Mouse (Mus musculus) granulocyte monocyte progenitor cell, adult 5-6 weeks (primary cell): ENCODE results near the gene Alox15. TPM values are rescaled to one million over a fixed set of nuclear protein-coding genes. Genes with fewer than 3 reads are reported as not detected.

Experiments used
- ATAC-seq: replicated peaks from 2 replicates; pipeline ENCODE4 v1.8.0; 2016; ENCODE audit warnings: mild to moderate bottlenecking, moderate TSS enrichment, inconsistent platforms; ENCODE audit not compliant: poor library complexity, severe bottlenecking
- total RNA-seq, 2 experiments: library from RNA; stranded (forward) in 1 of 2; stranded (reverse) in 1 of 2; fragments of 200-712, 200-1000 nt in 1 of 2; fragments of >200 nt in 1 of 2; fragmentation: Nextera tagmentation in 1 of 2; gene quantifications; 2 replicates each; pipeline ENCODE4 v1.2.3; 2014 to 2017

Gene Alox15
- total RNA-seq, 2 experiments from 2014 or later, result 0.62 TPM; not detected in 1

- peak; percentile 40 for ATAC-seq
Observed at GRCm38 (mm10) chr11:70313833-70314232, 38.0 kb downstream of the Alox15 start.

- ATAC-seq, result no peak
Observed at GRCm38 (mm10) chr11:70309341-70309740, 42.5 kb downstream of the Alox15 start.

- ATAC-seq, result no peak
Observed at GRCm38 (mm10) chr11:70308296-70308695, 43.5 kb downstream of the Alox15 start.

- ATAC-seq, result peak; percentile 85
Observed at GRCm38 (mm10) chr11:70306159-70306558, 45.7 kb downstream of the Alox15 start.

DNA sequence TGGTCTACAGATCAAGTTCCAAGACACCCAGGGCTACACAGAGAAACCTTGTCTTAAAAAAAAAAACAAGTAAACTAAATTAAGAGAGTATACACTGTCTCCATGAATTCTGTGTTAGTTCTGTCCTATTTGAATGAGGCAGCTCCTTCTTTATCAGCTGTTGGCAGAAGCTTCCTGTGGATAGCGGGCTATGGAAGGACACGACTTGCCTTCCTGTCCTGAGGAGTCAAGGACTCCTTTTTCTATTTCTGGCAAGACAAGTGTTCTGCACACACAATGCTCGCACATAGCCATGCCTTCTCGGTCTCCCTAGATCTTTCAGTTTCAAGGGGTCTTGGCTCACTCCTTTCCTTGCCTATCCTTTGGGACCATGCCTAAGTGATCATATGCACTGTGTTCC lies 49.5 kb downstream of the Alox15 start:
- no peak for ATAC-seq

DNA sequence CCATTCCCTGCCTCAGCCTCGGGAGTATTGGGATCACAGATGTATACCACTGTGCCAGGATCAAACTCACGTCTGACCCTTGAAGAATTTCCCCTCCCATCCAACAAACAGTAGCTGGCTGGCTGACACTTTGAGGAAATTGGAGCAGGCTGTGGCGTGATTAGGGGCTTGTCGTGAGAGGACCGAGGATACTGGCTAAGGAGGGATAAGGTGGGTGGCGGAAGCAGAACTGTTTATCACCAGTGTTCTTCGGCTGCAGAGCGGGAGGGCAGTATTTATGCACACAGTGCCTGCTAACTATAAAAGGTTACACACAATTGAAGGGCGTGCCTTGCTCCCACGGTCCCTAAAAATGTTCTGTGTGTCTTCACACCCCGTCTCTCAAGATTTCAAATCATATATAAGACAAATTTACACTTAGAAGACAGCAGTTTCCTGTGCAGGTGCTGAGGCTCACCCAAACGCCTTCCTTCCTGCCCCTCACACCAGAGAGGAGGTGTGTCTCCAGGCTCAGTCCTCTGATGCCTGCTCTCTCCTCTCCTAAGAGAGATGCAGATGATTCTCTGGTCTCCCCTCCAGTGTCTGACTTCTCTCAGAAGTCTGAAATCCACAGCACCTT lies 53.9 kb downstream of the Alox15 start:
- 0 out of 2 replicates have a peak, but pooled peaks have one; percentile 14 for ATAC-seq

DNA sequence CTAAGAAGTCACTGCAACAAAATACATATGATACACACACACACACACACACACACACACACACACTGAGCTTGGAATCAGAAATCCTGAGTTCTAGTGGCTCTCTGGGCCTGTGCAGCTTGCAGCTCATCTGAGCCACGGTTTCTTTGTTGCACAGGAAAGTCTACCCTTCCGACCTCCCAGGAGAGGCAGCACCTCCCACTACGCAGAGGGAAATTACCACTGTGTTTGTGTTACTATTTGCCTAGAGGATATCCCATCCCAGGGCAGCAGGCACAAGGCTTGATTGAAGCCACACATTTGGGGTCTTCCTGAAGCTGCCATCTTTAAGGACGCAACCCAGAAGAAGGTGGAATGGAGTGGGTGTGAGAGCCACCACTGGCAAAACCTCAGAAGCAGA lies 54.4 kb downstream of the Alox15 start:
- 0 out of 2 replicates have a peak, but pooled peaks have one; percentile 2 for ATAC-seq

Other genes starting within 250 kb of the Alox15 start
- 11.3 and 13.2 TPM in 2 replicates for gene Mgl2, start 221.7 kb downstream of the Alox15 start, total RNA-seq (2014; fragmentation: Nextera tagmentation)
- 36.5 and 37.9 TPM in 2 replicates for gene Mgl2, start 221.7 kb downstream of the Alox15 start, total RNA-seq (2017)
- gene Clec10a, start 195.8 kb downstream of the Alox15 start, total RNA-seq (2014; fragmentation: Nextera tagmentation), result 6.9 and 11.3 TPM in 2 replicates
- gene Clec10a, start 195.8 kb downstream of the Alox15 start, total RNA-seq (2017), result 9.8 and 13.9 TPM in 2 replicates
- gene Slc16a11, start 139.3 kb downstream of the Alox15 start, total RNA-seq (2014; fragmentation: Nextera tagmentation), result not detected in 2 replicates
- not detected in 2 replicates for gene Slc16a11, start 139.3 kb downstream of the Alox15 start, total RNA-seq (2017)
- gene Slc16a13, start 131.0 kb downstream of the Alox15 start, total RNA-seq (2014; fragmentation: Nextera tagmentation), result 7.1 and 7.9 TPM in 2 replicates
- gene Slc16a13, start 131.0 kb downstream of the Alox15 start, total RNA-seq (2017), result 9.8 TPM in 2 replicates
- gene Bcl6b, start 122.2 kb downstream of the Alox15 start, total RNA-seq (2014; fragmentation: Nextera tagmentation), result not detected in 2 replicates
- gene Bcl6b, start 122.2 kb downstream of the Alox15 start, total RNA-seq (2017), result 0.13 TPM in 1 of 2 replicates, not detected in the other
- gene 0610010K14Rik, start 114.1 kb downstream of the Alox15 start, total RNA-seq (2014; fragmentation: Nextera tagmentation), result 78.5 and 112 TPM in 2 replicates
- gene 0610010K14Rik, start 114.1 kb downstream of the Alox15 start, total RNA-seq (2017), result 36.9 and 44.2 TPM in 2 replicates
- 4.7 and 4.8 TPM in 2 replicates for gene Gm21988, start 112.2 kb downstream of the Alox15 start, total RNA-seq (2014; fragmentation: Nextera tagmentation)
- 0.57 TPM in 1 of 2 replicates, not detected in the other for gene Gm21988, start 112.2 kb downstream of the Alox15 start, total RNA-seq (2017)
- 116 and 161 TPM in 2 replicates for gene Rnasek, start 112.2 kb downstream of the Alox15 start, total RNA-seq (2014; fragmentation: Nextera tagmentation)
- gene Rnasek, start 112.2 kb downstream of the Alox15 start, total RNA-seq (2017), result 31.2 and 31.3 TPM in 2 replicates
- gene Alox12, start 96.7 kb downstream of the Alox15 start, total RNA-seq (2014; fragmentation: Nextera tagmentation), result not detected in 2 replicates
- not detected in 2 replicates for gene Alox12, start 96.7 kb downstream of the Alox15 start, total RNA-seq (2017)
- not detected in 2 replicates for gene Alox12e, start 29.4 kb downstream of the Alox15 start, total RNA-seq (2014; fragmentation: Nextera tagmentation)
- gene Alox12e, start 29.4 kb downstream of the Alox15 start, total RNA-seq (2017), result not detected in 2 replicates
- gene Pelp1, start 58.0 kb upstream of the Alox15 start, total RNA-seq (2014; fragmentation: Nextera tagmentation), result 31.6 and 33.0 TPM in 2 replicates
- 9.9 and 12.7 TPM in 2 replicates for gene Pelp1, start 58.0 kb upstream of the Alox15 start, total RNA-seq (2017)
- 63.2 and 69.8 TPM in 2 replicates for gene Arrb2, start 80.6 kb upstream of the Alox15 start, total RNA-seq (2014; fragmentation: Nextera tagmentation)
- 41.1 and 74.9 TPM in 2 replicates for gene Arrb2, start 80.6 kb upstream of the Alox15 start, total RNA-seq (2017)
- 19.7 and 28.5 TPM in 2 replicates for gene Med11, start 99.9 kb upstream of the Alox15 start, total RNA-seq (2014; fragmentation: Nextera tagmentation)
- 31.5 and 35.8 TPM in 2 replicates for gene Med11, start 99.9 kb upstream of the Alox15 start, total RNA-seq (2017)
- gene Zmynd15, start 107.4 kb upstream of the Alox15 start, total RNA-seq (2014; fragmentation: Nextera tagmentation), result not detected in 2 replicates
- gene Zmynd15, start 107.4 kb upstream of the Alox15 start, total RNA-seq (2017), result not detected in 2 replicates
- not detected in 2 replicates for gene Cxcl16, start 108.0 kb upstream of the Alox15 start, total RNA-seq (2014; fragmentation: Nextera tagmentation)
- 0.22 TPM in 1 of 2 replicates, not detected in the other for gene Cxcl16, start 108.0 kb upstream of the Alox15 start, total RNA-seq (2017)
- gene Tm4sf5, start 153.2 kb upstream of the Alox15 start, total RNA-seq (2014; fragmentation: Nextera tagmentation), result not detected in 2 replicates
- gene Tm4sf5, start 153.2 kb upstream of the Alox15 start, total RNA-seq (2017), result not detected in 2 replicates
- not detected in 2 replicates for gene Vmo1, start 162.6 kb upstream of the Alox15 start, total RNA-seq (2014; fragmentation: Nextera tagmentation)
- not detected in 2 replicates for gene Vmo1, start 162.6 kb upstream of the Alox15 start, total RNA-seq (2017)
- gene Gltpd2, start 167.2 kb upstream of the Alox15 start, total RNA-seq (2014; fragmentation: Nextera tagmentation), result not detected in 2 replicates
- not detected in 2 replicates for gene Gltpd2, start 167.2 kb upstream of the Alox15 start, total RNA-seq (2017)
- gene Psmb6, start 173.3 kb upstream of the Alox15 start, total RNA-seq (2014; fragmentation: Nextera tagmentation), result 243 and 281 TPM in 2 replicates
- gene Psmb6, start 173.3 kb upstream of the Alox15 start, total RNA-seq (2017), result 290 and 384 TPM in 2 replicates
- gene Gm40193, start 180.9 kb upstream of the Alox15 start, total RNA-seq (2014; fragmentation: Nextera tagmentation), result not detected in 2 replicates
- gene Gm40193, start 180.9 kb upstream of the Alox15 start, total RNA-seq (2017), result not detected in 2 replicates
- 0.99 and 6.2 TPM in 2 replicates for gene Pld2, start 188.0 kb upstream of the Alox15 start, total RNA-seq (2014; fragmentation: Nextera tagmentation)
- gene Pld2, start 188.0 kb upstream of the Alox15 start, total RNA-seq (2017), result 0.10 and 0.26 TPM in 2 replicates
- 25.0 and 36.1 TPM in 2 replicates for gene Mink1, start 210.8 kb upstream of the Alox15 start, total RNA-seq (2014; fragmentation: Nextera tagmentation)
- gene Mink1, start 210.8 kb upstream of the Alox15 start, total RNA-seq (2017), result 11.2 and 13.3 TPM in 2 replicates